Mouse (Mus musculus): ENCODE measurements around the gene Lrrc41. TPM values are rescaled to one million over a fixed set of nuclear protein-coding genes. Genes with fewer than 3 reads are reported as not detected.

Gene Lrrc41
- polyA plus RNA-seq (2017; shearing (Covaris generic)), result 49.2 TPM

GRCm38 (mm10) chr4:116074861-116075620 is at the start of gene Lrrc41, which contains the start of gene Uqcrh:
TSS of gene Lrrc41 (plus strand) at chr4:116075269.
TSS of gene Uqcrh (minus strand) at chr4:116075071.

GRCm38 (mm10) chr4:116053399-116053961 is 21.6 kb upstream of the Lrrc41 start, which contains the start of gene Nsun4:
TSS of gene Nsun4 (minus strand) at chr4:116053876.

GRCm38 (mm10) chr4:116123602-116124519 is 48.8 kb downstream of the Lrrc41 start, which contains the start of the genes Rad54l and Pomgnt1:
TSS of gene Rad54l (minus strand) at chr4:116123690.
TSS of gene Pomgnt1 (plus strand) at chr4:116123840.

Other genes with a start within 250 kb of the Lrrc41 start
- 27.9 TPM for gene Mob3c, start 247.2 kb upstream of the Lrrc41 start, polyA plus RNA-seq (2017; shearing (Covaris generic))
- gene Mknk1, start 236.1 kb upstream of the Lrrc41 start, polyA plus RNA-seq (2017; shearing (Covaris generic)), result 79.2 TPM
- gene Kncn, start 190.9 kb upstream of the Lrrc41 start, polyA plus RNA-seq (2017; shearing (Covaris generic)), result not detected
- not detected for gene 6430628N08Rik, start 184.6 kb upstream of the Lrrc41 start, polyA plus RNA-seq (2017; shearing (Covaris generic))
- gene Dmbx1, start 135.3 kb upstream of the Lrrc41 start, polyA plus RNA-seq (2017; shearing (Covaris generic)), result not detected
- 147 TPM for gene Faah, start 57.3 kb upstream of the Lrrc41 start, polyA plus RNA-seq (2017; shearing (Covaris generic))
- gene Nsun4, start 21.4 kb upstream of the Lrrc41 start, polyA plus RNA-seq (2017; shearing (Covaris generic)), result 35.6 TPM
- 446 TPM for gene Uqcrh, start 198 bp upstream of the Lrrc41 start, polyA plus RNA-seq (2017; shearing (Covaris generic))
- gene Rad54l, start 48.4 kb downstream of the Lrrc41 start, polyA plus RNA-seq (2017; shearing (Covaris generic)), result 5.9 TPM
- gene Pomgnt1, start 48.6 kb downstream of the Lrrc41 start, polyA plus RNA-seq (2017; shearing (Covaris generic)), result 10.6 TPM
- gene Lurap1, start 76.1 kb downstream of the Lrrc41 start, polyA plus RNA-seq (2017; shearing (Covaris generic)), result 0.90 TPM
- not detected for gene Tspan1, start 92.3 kb downstream of the Lrrc41 start, polyA plus RNA-seq (2017; shearing (Covaris generic))
- gene 1700042G07Rik, start 98.1 kb downstream of the Lrrc41 start, polyA plus RNA-seq (2017; shearing (Covaris generic)), result not detected
- not detected for gene Gm49337, start 98.1 kb downstream of the Lrrc41 start, polyA plus RNA-seq (2017; shearing (Covaris generic))
- gene Pik3r3, start 146.3 kb downstream of the Lrrc41 start, polyA plus RNA-seq (2017; shearing (Covaris generic)), result 4.8 TPM